Mouse (Mus musculus) neural tube, embryonic 13.5 days (tissue): Measurements from ENCODE around the gene Slc24a2. TPM values are rescaled to one million over a fixed set of nuclear protein-coding genes. Genes with fewer than 3 reads are reported as not detected.

ENCODE experiments used
- ATAC-seq: fragments of 200-750 bp; cut with Nextera tagmentation; 2 replicates; pipeline ENCODE4 v1.8.0; 2017; ENCODE audit warnings: low read depth, mild to moderate bottlenecking, moderate TSS enrichment, moderate library complexity
- H3K27ac ChIP-seq: fragments of 300-500 bp; sonication (generic); replicated peaks from 2 replicates; pipeline ENCODE4 v1.5.1; 2015; ENCODE audit warnings: moderate library complexity, mild to moderate bottlenecking, inconsistent platforms
- H3K27me3 ChIP-seq: fragments of 300-500 bp; sonication (generic); 2 replicates; pipeline ENCODE4 v1.6.1; 2015; ENCODE audit warnings: mild to moderate bottlenecking, inconsistent platforms
- H3K36me3 ChIP-seq: fragments of 300-500 bp; sonication (generic); 2 replicates; pipeline ENCODE4 v1.6.1; 2015; ENCODE audit warnings: mild to moderate bottlenecking, inconsistent platforms
- H3K4me1 ChIP-seq: fragments of 300-500 bp; sonication (generic); replicated peaks from 2 replicates; pipeline ENCODE4 v1.6.1; 2015; ENCODE audit warnings: inconsistent platforms
- H3K4me2 ChIP-seq: fragments of 300-500 bp; sonication (generic); 2 replicates; pipeline ENCODE4 v1.6.1; 2015; ENCODE audit warnings: inconsistent platforms, mild to moderate bottlenecking, moderate library complexity
- H3K4me3 ChIP-seq: fragments of 300-500 bp; sonication (generic); 2 replicates; pipeline ENCODE4 v1.5.1; 2015; ENCODE audit warnings: mild to moderate bottlenecking, inconsistent platforms
- H3K9ac ChIP-seq: fragments of 300-500 bp; sonication (generic); 2 replicates; pipeline ENCODE4 v1.6.1; 2015; ENCODE audit warnings: moderate library complexity, mild to moderate bottlenecking, inconsistent platforms
- H3K9me3 ChIP-seq: fragments of 300-500 bp; sonication (generic); 2 replicates; pipeline ENCODE4 v1.6.1; 2016; ENCODE audit warnings: inconsistent platforms
- WGBS: fragments of 180-500 bp; shearing (Covaris S2); methylation state at CpG from one replicate; pipeline ENCODE4 v1.1.7; 2015; 5-methylcytosine and 5-hydroxymethylcytosine counted together
- polyA plus RNA-seq: library from polyadenylated mRNA; unstranded; fragments of >200 nt; fragmentation: Nextera tagmentation; extraction: Ambion mirVana; gene quantifications from 2 replicates; pipeline ENCODE4 v1.2.1, GENCODE M21; 2015

Slc24a2 gene
- polyA plus RNA-seq, 1 experiment from 2014 or later = 1.4 TPM

- 86% methylated on average over 8 of the region's 8 CpGs for WGBS
- H3K27ac ChIP-seq = no peak overlapping the region
Measured at GRCm38 (mm10) chr4:87109331-87110059, 120.8 kb downstream of the Slc24a2 start.

GRCm38 (mm10) chr4:87100936-87101335 lies 129.3 kb downstream of the Slc24a2 start:
- ATAC-seq = no peak
- no peak overlapping the region for H3K4me3 ChIP-seq
- H3K9ac ChIP-seq = no peak overlapping the region
- no peaks in the 10 kb centered on the region for H3K4me1 ChIP-seq
- no peaks in the 10 kb centered on the region for H3K36me3 ChIP-seq
- 75% methylated on average over 5 of the region's 5 CpGs for whole genome bisulfite sequencing
- H3K27me3 ChIP-seq = no peaks in the 10 kb centered on the region
- no peak overlapping the region for H3K4me2 ChIP-seq
- no peaks in the 10 kb centered on the region for H3K9me3 ChIP-seq
- H3K27ac ChIP-seq = no peak overlapping the region

More at GRCm38 (mm10) chr4:87109331-87110059, 120.8 kb downstream of the Slc24a2 start:
- Histone ChIP-seq H3K27me3 (no peaks in the 10 kb centered on the region), H3K4me2 (no peak overlapping the region), H3K9me3 (no peaks in the 10 kb centered on the region), H3K4me3 (no peak overlapping the region), H3K9ac (no peak overlapping the region), H3K36me3 (no peaks in the 10 kb centered on the region), H3K4me1 (no peaks in the 10 kb centered on the region)
- no peak for ATAC-seq

DNA sequence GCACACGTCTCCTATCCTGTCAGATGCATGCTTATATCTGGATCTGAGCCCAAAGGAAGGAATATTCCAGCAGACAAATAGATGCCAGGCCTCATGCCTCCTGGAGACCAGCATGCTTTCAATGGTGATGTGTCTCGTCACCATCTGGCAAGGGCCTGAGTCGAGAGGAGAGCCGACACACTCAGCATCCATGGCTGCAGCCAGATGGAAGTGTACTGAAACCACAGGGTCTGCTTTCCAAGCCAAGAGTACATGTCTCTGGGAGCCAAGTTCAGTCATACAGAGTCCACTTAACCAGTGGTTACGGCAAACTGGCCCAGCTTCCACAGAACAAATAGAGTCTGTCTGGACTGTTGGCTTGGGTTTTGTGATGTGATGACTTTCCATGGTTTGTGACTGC lies 134.1 kb downstream of the Slc24a2 start:
- no peak overlapping the region for H3K27ac ChIP-seq
- H3K27me3 ChIP-seq = no peaks in the 10 kb centered on the region
- H3K9me3 ChIP-seq = no peaks in the 10 kb centered on the region
- H3K4me2 ChIP-seq = no peak overlapping the region
- no peak overlapping the region for H3K4me3 ChIP-seq
- 85% methylated on average over 5 of the region's 5 CpGs for WGBS
- H3K4me1 ChIP-seq = no peaks in the 10 kb centered on the region
- H3K36me3 ChIP-seq = no peaks in the 10 kb centered on the region
- no peak overlapping the region for H3K9ac ChIP-seq
- ATAC-seq = no peak

GRCm38 (mm10) chr4:87093612-87094011 lies 136.7 kb downstream of the Slc24a2 start:
- H3K4me1 ChIP-seq = no peaks in the 10 kb centered on the region
- H3K27me3 ChIP-seq = no peaks in the 10 kb centered on the region
- H3K4me3 ChIP-seq = no peak overlapping the region
- no peak overlapping the region for H3K9ac ChIP-seq
- no peaks in the 10 kb centered on the region for H3K36me3 ChIP-seq
- H3K9me3 ChIP-seq = no peaks in the 10 kb centered on the region
- H3K27ac ChIP-seq = no peak overlapping the region
- 91% methylated on average over 3 of the region's 3 CpGs for WGBS
- H3K4me2 ChIP-seq = no peak overlapping the region
- ATAC-seq = no peak

DNA sequence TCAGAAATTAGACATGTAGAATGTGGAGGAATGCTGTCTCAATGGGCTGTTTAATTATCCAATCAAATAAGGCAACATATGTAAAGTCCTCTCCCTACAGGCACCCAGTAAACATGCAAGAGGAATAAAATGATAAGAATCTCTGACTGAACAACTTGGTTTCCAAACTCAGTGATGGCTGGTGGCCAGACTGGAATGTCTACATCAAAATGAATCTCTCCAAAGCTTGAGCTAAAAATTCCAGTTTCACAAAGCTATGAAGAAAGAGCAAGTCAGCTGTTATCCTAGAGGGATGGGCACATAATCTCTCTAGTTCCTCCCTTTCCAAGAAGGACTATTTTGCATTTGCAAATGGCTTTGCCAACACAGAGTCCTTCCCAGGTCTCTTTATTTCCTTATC lies 139.4 kb downstream of the Slc24a2 start:
- no peak overlapping the region for H3K27ac ChIP-seq
- no peaks in the 10 kb centered on the region for H3K9me3 ChIP-seq
- no peaks in the 10 kb centered on the region for H3K27me3 ChIP-seq
- no peak for ATAC-seq
- H3K4me1 ChIP-seq = no peaks in the 10 kb centered on the region
- H3K4me2 ChIP-seq = no peak overlapping the region
- no peak overlapping the region for H3K4me3 ChIP-seq
- H3K36me3 ChIP-seq = no peaks in the 10 kb centered on the region
- no peak overlapping the region for H3K9ac ChIP-seq

- Histone ChIP-seq H3K36me3 (no peaks in the 10 kb centered on the region), H3K27ac (no peak overlapping the region), H3K9ac (no peak overlapping the region), H3K9me3 (no peaks in the 10 kb centered on the region), H3K4me2 (no peak overlapping the region), H3K27me3 (no peaks in the 10 kb centered on the region), H3K4me1 (no peaks in the 10 kb centered on the region), H3K4me3 (no peak overlapping the region)
- WGBS = 77% methylated on average over 6 of the region's 6 CpGs
- ATAC-seq = peak; percentile 47
Measured at GRCm38 (mm10) chr4:87088713-87089112, 141.6 kb downstream of the Slc24a2 start.

DNA sequence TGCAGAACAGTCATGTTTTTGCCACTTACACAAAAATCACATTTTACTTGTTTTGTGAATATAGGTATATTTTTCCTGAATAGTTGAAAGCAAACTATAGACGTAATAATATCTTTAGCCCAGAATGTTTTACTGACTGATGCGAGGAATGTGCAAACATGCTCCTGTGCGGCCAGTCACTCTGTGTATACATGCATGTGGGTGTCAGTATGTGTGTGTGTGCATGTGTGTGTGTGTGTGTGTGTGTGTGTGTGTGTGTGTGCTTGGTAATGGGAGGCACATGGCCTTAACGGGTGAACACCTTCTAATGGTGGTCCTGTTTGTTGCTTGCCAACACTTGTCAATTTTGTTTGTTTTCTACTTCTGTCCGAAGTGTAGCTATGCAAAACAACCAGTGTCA lies 142.7 kb downstream of the Slc24a2 start:
- no peak for ATAC-seq
- Histone ChIP-seq H3K27ac (no peak overlapping the region), H3K4me2 (no peak overlapping the region), H3K4me3 (no peak overlapping the region), H3K4me1 (no peaks in the 10 kb centered on the region), H3K36me3 (no peaks in the 10 kb centered on the region), H3K9ac (no peak overlapping the region), H3K9me3 (no peaks in the 10 kb centered on the region), H3K27me3 (no peaks in the 10 kb centered on the region)
- 86% methylated on average over 5 of the region's 5 CpGs for WGBS

DNA sequence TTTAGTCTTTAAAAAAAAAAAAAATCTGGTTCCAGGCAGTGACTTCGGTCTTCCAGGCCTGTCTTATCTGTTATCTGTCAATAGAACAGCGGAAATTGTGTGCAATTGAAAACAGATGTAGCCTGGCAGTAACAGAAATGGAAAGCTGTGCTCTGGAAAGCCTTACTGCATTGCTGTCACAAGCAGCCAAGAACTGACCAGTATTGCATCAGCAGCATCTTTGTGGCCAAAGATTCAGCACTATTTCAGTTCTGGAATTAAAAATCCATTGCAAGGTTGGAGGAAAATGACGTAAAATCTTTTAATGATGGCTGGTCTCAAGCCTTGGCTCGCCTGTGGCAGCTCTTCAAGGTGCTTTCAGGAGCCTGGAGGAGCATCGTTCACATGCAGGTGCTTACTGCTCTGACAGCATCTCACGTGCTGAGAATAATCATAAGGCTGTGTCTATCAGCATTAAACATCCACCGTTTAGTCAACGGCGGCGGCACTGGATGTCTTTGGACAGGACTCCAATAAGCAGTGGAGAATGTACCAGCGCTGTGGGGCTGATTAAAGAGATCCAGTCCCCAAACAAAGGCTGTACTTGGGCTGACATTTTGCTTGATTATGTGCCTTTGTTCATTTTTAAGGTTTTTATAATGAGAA lies 143.2 kb downstream of the Slc24a2 start:
- no peaks in the 10 kb centered on the region for H3K9me3 ChIP-seq
- no peaks in the 10 kb centered on the region for H3K4me1 ChIP-seq
- no peaks in the 10 kb centered on the region for H3K36me3 ChIP-seq
- H3K9ac ChIP-seq = no peak overlapping the region
- peak; percentile 11; the same call in 1 of the 2 replicates for ATAC-seq
- no peak overlapping the region for H3K4me2 ChIP-seq
- 0 out of 2 replicates have a peak overlapping the region, but pooled peaks have one; percentile 28 for H3K27ac ChIP-seq
- WGBS = 77% methylated on average over 11 of the region's 11 CpGs
- no peaks in the 10 kb centered on the region for H3K27me3 ChIP-seq
- no peak overlapping the region for H3K4me3 ChIP-seq

- Histone ChIP-seq H3K9ac (no peak overlapping the region), H3K27ac (no peak overlapping the region), H3K4me1 (no peaks in the 10 kb centered on the region), H3K36me3 (no peaks in the 10 kb centered on the region), H3K9me3 (no peaks in the 10 kb centered on the region), H3K4me2 (no peak overlapping the region), H3K4me3 (no peak overlapping the region), H3K27me3 (no peaks in the 10 kb centered on the region)
- no peak for ATAC-seq
- 89% methylated on average over 6 of the region's 6 CpGs for WGBS
Measured at GRCm38 (mm10) chr4:87081321-87081720, 149.0 kb downstream of the Slc24a2 start.

DNA sequence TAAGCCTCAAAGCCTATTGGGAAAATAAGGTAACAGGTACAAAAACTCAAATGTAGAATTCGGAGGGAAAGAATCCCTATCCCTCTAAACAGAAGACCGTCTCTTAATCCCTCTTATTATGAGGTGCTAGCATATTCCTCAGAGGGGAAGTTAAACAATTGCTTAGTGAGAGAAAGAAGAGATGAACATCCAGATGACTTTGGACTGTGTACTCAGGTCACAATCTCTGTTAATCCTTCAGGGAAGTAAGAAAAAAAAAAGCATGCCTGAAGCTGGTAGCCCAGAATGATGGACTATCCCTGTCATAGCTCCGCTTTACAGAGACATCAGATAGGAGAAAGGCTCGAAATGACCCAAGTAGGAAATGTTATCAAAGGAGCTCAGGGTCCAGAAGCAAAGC lies 151.0 kb downstream of the Slc24a2 start:
- no peak overlapping the region for H3K4me3 ChIP-seq
- 85% methylated on average over 4 of the region's 4 CpGs for WGBS
- no peaks in the 10 kb centered on the region for H3K36me3 ChIP-seq
- ATAC-seq = no peak
- no peak overlapping the region for H3K9ac ChIP-seq
- no peaks in the 10 kb centered on the region for H3K27me3 ChIP-seq
- no peaks in the 10 kb centered on the region for H3K4me1 ChIP-seq
- H3K4me2 ChIP-seq = no peak overlapping the region
- H3K27ac ChIP-seq = no peak overlapping the region
- no peaks in the 10 kb centered on the region for H3K9me3 ChIP-seq

DNA sequence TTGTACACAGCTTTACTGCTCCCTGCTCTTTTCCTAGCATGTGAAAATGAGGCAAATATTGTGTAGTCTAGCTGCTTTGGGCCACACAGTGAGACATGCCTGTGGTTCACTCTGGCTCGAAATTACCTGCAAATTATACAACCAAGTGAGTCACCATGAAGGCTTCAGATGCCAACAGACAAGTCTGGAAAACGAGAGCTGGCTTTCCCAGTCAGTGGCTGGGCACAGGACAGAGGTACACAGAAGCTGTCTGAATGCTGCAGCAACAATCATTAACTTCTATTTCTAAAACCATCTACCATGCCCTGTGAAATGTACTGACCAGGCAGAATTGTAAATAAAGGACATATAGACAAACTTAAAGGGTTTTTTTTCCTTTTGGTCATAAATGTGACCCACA lies 151.6 kb downstream of the Slc24a2 start:
- Histone ChIP-seq H3K4me1 (no peaks in the 10 kb centered on the region), H3K36me3 (no peaks in the 10 kb centered on the region), H3K4me3 (no peak overlapping the region), H3K9ac (no peak overlapping the region), H3K27me3 (no peaks in the 10 kb centered on the region), H3K27ac (no peak overlapping the region), H3K9me3 (no peaks in the 10 kb centered on the region), H3K4me2 (no peak overlapping the region)
- ATAC-seq = no peak
- 63% methylated on average over 2 of the region's 2 CpGs for WGBS

GRCm38 (mm10) chr4:87075761-87076160 lies 154.5 kb downstream of the Slc24a2 start:
- no peak overlapping the region for H3K27ac ChIP-seq
- 67% methylated on average over 3 of the region's 3 CpGs for WGBS
- no peaks in the 10 kb centered on the region for H3K9me3 ChIP-seq
- no peak overlapping the region for H3K9ac ChIP-seq
- no peaks in the 10 kb centered on the region for H3K27me3 ChIP-seq
- H3K4me1 ChIP-seq = no peaks in the 10 kb centered on the region
- H3K4me2 ChIP-seq = no peak overlapping the region
- H3K36me3 ChIP-seq = no peaks in the 10 kb centered on the region
- no peak for ATAC-seq
- H3K4me3 ChIP-seq = no peak overlapping the region

- no peak overlapping the region for H3K9ac ChIP-seq
- H3K36me3 ChIP-seq = no peaks in the 10 kb centered on the region
- ATAC-seq = no peak
- no peak overlapping the region for H3K27ac ChIP-seq
- H3K4me3 ChIP-seq = no peak overlapping the region
- no peaks in the 10 kb centered on the region for H3K4me1 ChIP-seq
- H3K27me3 ChIP-seq = no peaks in the 10 kb centered on the region
- no peaks in the 10 kb centered on the region for H3K9me3 ChIP-seq
- WGBS = 58% methylated on average over 3 of the region's 3 CpGs
- H3K4me2 ChIP-seq = no peak overlapping the region
Measured at GRCm38 (mm10) chr4:87068121-87068520, 162.2 kb downstream of the Slc24a2 start.
